Mouse (Mus musculus) testis, adult 2 months (tissue): Measurements from ENCODE around the gene Lrtm2.

ENCODE experiments used
- CTCF ChIP-seq: fragments of 200-500 bp; IDR thresholded peaks from 2 replicates; pipeline ENCODE4 v1.5.1; 2012; ENCODE audit warnings: low read depth, mild to moderate bottlenecking, inconsistent platforms, low read length, moderate library complexity; ENCODE audit not compliant: control insufficient read depth, insufficient read depth, insufficient replicate concordance
- POLR2A ChIP-seq: fragments of 200-500 bp; IDR thresholded peaks from 2 replicates; pipeline ENCODE4 v1.6.1; 2012; ENCODE audit warnings: low read depth, mild to moderate bottlenecking, inconsistent platforms, low read length, moderate library complexity; ENCODE audit not compliant: control insufficient read depth

- TF ChIP-seq CTCF (no peak), POLR2A (no peak)
Observed at GRCm38 (mm10) chr6:119346257-119346656, 15.7 kb upstream of the Lrtm2 start.
